Mouse (Mus musculus) kidney, adult 11 months (tissue): ENCODE data around the gene Rpl22l1.
A peak's percentile ranks its signal among the peaks of the same experiment; 100 is the strongest.
"Not testable (repeated sequence)": the region's sequence is repeated elsewhere in the genome, so short reads cannot be mapped to it uniquely, and the experiment has no call there.

Source experiments
- DNase-seq: peaks from one replicate; pipeline ENCODE4 v3.0.0; 2022

Rpl22l1 gene

DNA sequence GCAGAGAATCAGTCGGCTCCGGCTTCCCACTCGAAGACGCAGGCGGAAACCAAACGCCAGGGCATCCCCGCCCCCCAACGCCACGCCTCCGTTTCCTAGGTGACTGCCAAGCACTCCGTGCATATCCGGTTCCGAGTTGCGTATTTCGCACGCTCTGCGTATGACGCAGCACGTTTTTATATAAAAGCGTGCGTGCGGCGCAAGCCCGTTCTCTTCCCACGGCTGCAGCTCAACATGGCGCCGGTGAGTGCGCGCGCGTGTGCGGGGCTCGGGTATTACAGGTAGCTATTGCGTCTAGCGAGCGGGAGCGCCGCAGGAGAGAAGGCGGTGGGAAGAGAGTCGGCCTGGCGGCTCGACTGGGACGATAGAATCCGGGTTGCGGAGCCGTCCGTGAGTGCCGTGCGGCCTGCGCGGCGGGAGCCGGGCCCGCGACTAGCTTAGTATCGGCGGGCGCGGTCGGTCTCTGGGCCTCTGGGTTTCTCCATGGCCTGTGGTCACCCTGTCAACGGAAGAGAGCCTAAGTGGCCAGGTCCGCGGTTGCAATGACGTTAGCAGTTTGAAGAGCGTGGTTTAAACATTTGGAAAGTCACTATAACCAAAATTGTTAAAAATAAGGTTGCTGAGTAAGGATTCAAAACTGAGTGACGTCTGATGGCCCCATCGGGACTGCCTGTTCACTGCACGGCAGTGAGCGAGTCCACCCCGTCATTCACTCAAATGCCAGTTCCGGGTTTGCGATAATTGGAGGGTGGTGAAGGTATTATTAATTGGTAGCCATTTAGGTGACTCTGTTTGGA, at the start of gene Rpl22l1:
Gene Rpl22l1 (plus strand): TSS at position 136 of the 797 bp plus-strand sequence.
- peak; percentile 97 for DNase-seq

DNA sequence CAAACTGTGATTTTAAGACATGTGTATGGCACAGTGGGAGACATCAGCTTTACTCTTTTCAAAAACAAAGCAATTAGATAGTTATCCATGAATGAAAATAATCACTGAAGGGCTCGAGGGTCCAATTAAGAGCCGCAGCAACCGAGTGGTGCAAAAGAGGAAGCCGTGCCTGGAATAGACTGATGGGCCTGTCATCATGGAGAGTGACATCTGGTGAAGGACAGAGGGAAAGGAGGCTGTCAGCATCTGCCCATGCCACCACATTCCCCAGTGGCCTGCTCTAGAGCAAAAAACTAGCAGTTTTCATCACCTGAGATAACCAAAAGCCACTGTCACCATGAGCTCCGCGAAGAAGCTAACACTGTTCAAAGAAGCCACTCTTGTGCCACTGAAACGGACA, 49.8 kb upstream of the Rpl22l1 start:
- DNase-seq: no peak

DNA sequence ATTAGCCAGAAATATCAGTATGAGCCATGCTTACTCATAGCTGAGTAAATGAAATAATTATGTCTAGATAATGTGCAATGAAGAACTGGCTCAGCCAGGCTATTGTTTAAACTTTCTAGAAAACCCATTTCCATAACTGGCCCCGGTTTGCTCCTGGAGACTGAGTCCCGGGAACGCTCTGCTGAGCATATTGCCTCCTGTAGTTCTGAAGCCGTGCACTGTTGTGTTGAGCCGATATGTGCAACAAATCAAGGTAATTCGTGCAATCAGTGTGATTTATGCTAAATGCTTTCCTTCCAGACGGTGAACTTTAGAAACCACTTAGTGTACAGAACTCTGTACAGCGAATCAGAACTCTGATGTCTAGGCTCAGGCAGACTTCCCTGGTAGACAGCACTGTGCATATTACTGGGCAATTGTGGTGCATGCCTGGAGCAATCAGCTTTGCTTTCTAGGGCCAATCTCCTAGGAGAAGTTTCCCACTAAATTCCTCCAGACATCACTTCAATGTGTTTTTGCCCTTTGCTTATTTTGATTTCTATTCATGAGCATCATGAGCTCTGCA, 43.9 kb upstream of the Rpl22l1 start:
- DNase-seq: no peak

GRCm38 (mm10) chr3:28766935-28767334, 38.3 kb upstream of the Rpl22l1 start:
- DNase-seq: no peak

DNA sequence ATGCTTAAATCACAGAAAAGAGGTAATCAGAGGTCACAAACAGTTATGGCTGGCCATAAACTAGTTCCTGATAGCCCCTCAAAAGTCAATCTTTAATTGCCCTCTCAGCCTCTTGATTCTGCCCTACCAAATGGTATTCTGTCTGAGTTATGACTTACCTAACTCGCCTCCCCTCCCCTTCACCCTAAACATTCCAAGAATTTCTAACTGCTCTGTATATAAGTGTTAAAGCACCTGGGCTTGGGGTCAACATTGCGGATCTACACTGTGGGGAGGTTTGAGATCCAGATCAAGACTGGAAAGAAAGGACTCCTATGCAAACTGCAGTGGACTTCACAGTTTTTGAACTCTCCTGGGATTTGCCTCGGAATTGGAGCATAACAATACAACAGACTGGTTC, 37.0 kb upstream of the Rpl22l1 start:
- no peak for DNase-seq

- not testable (repeated sequence) for DNase-seq
Measured at GRCm38 (mm10) chr3:28772919-28773318, 32.3 kb upstream of the Rpl22l1 start.

DNA sequence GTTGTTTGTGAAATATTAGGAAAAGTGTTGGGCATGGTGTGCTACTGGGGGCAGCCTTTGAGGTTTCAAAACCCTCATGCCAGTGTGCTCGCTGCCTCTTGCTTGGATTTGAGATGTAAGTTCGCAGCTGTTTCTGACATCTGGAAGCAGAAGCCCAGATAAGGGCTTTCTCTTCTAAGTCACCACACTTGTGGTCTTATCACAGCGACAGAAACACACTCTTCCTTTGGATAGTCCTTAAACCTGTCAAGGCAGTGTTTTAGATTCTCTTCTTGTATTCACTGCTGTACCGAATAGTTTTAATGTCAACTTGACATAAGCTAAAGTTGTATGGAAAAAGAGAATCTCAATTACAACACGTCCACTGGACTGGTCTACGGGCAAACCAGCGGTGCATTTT, 29.9 kb upstream of the Rpl22l1 start:
- no peak for DNase-seq

- DNase-seq: no peak
Measured at GRCm38 (mm10) chr3:28775958-28776357, 29.3 kb upstream of the Rpl22l1 start.

GRCm38 (mm10) chr3:28776491-28776890, 28.7 kb upstream of the Rpl22l1 start:
- no peak for DNase-seq

DNA sequence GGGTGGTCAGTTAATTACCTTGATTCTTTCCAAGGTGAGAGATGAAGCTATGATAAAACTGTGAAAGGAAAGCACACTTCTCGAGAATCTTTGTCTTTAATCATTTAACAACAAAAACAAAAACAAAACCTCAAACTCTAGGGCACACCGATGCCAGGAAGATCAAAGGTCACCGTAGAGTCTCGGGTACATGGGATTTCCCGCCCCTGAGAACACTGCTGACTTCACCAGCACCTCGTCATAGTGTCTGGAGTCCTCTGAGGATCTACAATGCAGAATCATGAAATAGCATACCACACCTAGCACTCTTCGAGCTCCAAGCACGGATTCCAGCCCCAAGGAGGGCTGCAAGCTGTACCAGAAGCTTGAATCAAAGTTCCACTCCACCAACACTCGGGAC, 24.7 kb upstream of the Rpl22l1 start:
- no peak for DNase-seq

- DNase-seq: peak; percentile 93
Measured at GRCm38 (mm10) chr3:28780994-28781393, 24.2 kb upstream of the Rpl22l1 start, which contains the start of gene Eif5a2. TSS of gene Eif5a2 (plus strand) at chr3:28781276.

GRCm38 (mm10) chr3:28781422-28781821, 23.8 kb upstream of the Rpl22l1 start:
- no peak for DNase-seq

DNA sequence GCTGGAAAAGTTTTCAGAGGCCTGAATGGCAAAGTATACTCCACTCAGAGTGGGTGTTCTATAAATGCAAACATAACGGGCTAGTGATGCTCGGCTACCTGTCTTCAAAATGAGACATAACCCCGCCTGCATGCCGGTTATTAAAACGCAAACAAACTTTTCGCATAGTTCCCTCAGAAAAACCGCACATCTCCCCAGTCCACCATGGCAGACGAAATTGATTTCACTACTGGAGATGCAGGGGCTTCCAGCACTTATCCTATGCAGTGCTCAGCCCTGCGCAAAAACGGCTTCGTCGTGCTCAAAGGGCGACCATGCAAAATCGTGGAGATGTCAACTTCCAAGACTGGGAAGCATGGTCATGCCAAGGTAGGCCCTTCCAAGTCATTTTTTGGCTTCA, 23.4 kb upstream of the Rpl22l1 start:
- no peak for DNase-seq

DNA sequence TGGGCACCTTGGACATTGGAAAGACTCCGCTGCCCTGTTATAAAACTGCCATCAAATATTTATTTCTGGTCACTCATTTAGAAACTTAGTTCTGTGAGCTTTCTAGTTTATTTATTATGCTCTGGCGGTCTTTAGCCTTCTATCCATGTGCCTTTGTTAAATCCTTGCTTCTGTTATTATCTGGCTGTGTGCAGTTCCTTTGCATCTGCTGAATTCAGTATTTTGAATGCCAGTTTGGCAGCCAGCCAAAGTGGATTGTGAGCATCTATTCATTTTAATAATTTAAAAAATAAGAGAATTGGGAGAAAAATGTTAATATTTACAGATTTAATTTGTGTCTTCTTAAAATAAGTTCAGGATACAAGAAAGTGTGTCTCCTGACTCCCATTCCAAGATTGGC, 21.1 kb upstream of the Rpl22l1 start:
- DNase-seq: no peak

- no peak for DNase-seq
Measured at GRCm38 (mm10) chr3:28794835-28795234, 10.4 kb upstream of the Rpl22l1 start.

GRCm38 (mm10) chr3:28808039-28808643, 2.9 kb downstream of the Rpl22l1 start:
- no peak for DNase-seq

- no peak for DNase-seq
Measured at GRCm38 (mm10) chr3:28811441-28811840, 6.2 kb downstream of the Rpl22l1 start.

- DNase-seq: no peak
Measured at GRCm38 (mm10) chr3:28814361-28814760, 9.1 kb downstream of the Rpl22l1 start.

DNA sequence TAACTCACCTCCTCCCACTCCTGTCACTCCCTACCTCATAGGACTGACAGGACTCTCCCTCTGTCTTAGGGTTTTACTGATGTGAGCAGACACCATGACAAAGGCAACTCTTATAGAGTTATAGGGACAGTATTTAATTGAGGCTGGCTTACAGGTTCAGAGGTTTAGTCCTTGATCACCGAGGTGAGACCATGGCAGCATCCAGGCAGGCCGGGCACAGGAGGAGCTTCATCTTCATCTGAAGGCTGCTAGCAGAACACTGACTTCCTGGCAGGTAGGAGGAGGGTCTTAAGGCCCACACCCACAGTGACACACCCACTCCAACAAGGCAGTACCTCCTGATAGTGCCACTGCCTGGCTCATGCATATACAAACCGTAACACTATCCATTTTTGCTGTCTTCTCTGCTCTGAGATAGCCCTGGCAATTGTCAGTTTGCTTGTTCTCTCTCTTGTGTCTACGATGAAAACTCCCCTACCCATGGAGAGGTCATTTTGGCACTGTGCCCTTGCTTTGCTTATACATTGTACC, 10.8 kb downstream of the Rpl22l1 start:
- no peak for DNase-seq

DNA sequence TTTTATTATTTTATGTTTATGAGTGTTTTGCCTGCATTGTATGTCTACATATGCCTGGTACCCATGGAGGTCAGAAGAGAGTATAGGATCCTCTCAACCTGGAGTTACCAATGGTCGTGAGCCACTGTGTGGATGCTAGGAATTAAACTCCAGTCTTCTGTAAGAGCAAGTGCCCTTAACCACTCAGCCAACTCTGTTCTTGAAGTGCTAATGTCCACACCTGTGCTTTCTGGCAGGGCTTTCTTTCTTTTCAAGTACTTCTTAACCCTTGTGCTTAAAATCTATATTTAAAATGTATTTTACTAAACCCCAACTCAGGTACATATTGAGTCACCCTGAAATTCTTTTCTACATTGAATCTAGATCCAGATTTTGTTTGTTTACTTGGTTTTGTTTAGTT, 21.0 kb downstream of the Rpl22l1 start:
- DNase-seq: no peak

GRCm38 (mm10) chr3:28827605-28828004, 22.4 kb downstream of the Rpl22l1 start:
- no peak for DNase-seq

DNA sequence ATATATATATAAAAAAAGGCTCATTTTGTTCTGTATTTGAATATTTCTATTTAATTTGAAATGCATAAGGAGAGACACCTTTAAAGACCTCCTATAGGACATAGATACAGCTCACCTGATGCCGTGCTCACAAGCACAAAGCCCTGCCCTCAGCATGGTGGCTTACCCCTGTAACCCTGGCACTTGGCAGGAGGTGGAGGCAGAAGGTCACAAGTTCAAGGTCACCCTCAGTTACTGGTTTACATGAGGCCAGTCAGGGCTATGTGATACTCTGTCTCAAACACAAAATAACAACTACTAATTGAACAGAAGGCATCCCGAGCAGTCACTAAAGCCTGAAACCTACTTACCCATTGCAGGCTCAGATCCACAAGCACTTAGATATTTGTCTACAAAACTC, 24.2 kb downstream of the Rpl22l1 start:
- no peak for DNase-seq

DNA sequence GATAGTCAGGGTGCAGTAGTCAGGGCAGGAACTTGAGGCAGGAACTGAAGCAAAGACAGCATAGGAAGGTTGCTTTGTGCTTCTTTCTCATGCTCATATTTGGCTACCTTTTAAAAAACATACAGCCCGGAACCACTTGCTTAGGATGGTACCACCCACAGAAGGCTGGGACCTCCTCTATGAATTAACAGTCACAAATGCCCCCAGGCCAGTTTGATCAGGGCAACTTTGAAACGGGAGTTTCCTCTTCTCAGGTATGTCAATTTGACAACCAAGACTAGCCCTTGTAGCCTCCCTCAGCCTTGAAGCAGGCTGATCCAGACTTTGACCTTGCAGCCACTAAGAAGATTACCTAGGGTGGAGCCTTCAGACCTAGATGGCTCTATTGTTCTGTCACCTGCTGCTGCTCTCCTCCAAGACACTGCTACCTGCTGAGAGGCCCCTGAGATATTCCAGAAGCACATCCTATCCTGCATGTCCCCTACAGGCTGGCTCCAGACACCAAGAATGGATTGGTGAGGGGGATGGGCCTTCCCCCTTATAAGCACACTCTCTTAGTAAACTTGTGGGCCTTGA, 31.6 kb downstream of the Rpl22l1 start:
- no peak for DNase-seq
